Mouse (Mus musculus) hindbrain, embryonic 11.5 days (tissue): Measurements from ENCODE around the gene Card10. TPM values are rescaled to one million over a fixed set of nuclear protein-coding genes. Genes with fewer than 3 reads are reported as not detected.
"Not testable (repeated sequence)": the region's sequence is repeated elsewhere in the genome, so short reads cannot be mapped to it uniquely, and the experiment has no call there.

Experiments used
- ATAC-seq: fragments of 200-750 bp; cut with Nextera tagmentation; 2 replicates; pipeline ENCODE4 v1.8.0; 2017; ENCODE audit warnings: mild to moderate bottlenecking, moderate TSS enrichment, moderate library complexity; ENCODE audit not compliant: low FRiP score
- DNase-seq: peaks from one replicate; pipeline ENCODE4 v3.0.0-alpha.2; 2015; ENCODE audit warnings: low spot score
- H3K27ac ChIP-seq: fragments of 300-500 bp; sonication (generic); 2 replicates; pipeline ENCODE4 v1.5.1; 2014; ENCODE audit warnings: mild to moderate bottlenecking, low read depth, low read length
- H3K27me3 ChIP-seq: fragments of 300-500 bp; sonication (generic); 2 replicates; pipeline ENCODE4 v1.6.1; 2014; ENCODE audit warnings: mild to moderate bottlenecking, low read length, moderate library complexity, mixed read lengths; ENCODE audit not compliant: control insufficient read depth, insufficient read depth
- H3K36me3 ChIP-seq: fragments of 300-500 bp; sonication (generic); 2 replicates; pipeline ENCODE4 v1.6.1; 2014; ENCODE audit warnings: mild to moderate bottlenecking, low read length, moderate library complexity, mixed read lengths; ENCODE audit not compliant: control insufficient read depth, insufficient read depth
- H3K4me1 ChIP-seq: fragments of 300-500 bp; sonication (generic); replicated peaks from 2 replicates; pipeline ENCODE4 v1.6.1; 2014; ENCODE audit warnings: low read length, mixed read lengths; ENCODE audit not compliant: control insufficient read depth, insufficient read depth
- H3K4me2 ChIP-seq: fragments of 300-500 bp; sonication (generic); replicated peaks from 2 replicates; pipeline ENCODE4 v1.6.1; 2014; ENCODE audit warnings: mild to moderate bottlenecking, low read depth, low read length
- H3K4me3 ChIP-seq: fragments of 300-500 bp; sonication (generic); 2 replicates; pipeline ENCODE4 v1.5.1; 2014; ENCODE audit warnings: low read depth, low read length
- H3K9ac ChIP-seq: fragments of 300-500 bp; sonication (generic); 2 replicates; pipeline ENCODE4 v1.6.1; 2014; ENCODE audit warnings: low read depth, low read length
- H3K9me3 ChIP-seq: fragments of 300-500 bp; sonication (generic); 2 replicates; pipeline ENCODE4 v1.6.1; 2016; ENCODE audit warnings: low read length; ENCODE audit not compliant: control insufficient read depth
- WGBS: fragments of 180-500 bp; shearing (Covaris S2); extraction: QIAGEN DNeasy Blood & Tissue Kit; methylation state at CpG from one replicate; pipeline ENCODE4 v1.1.7; 2014; 5-methylcytosine and 5-hydroxymethylcytosine counted together
- polyA plus RNA-seq: library from polyadenylated mRNA; unstranded; fragments of >200 nt; fragmentation: Nextera tagmentation; extraction: Ambion mirVana; gene quantifications from 2 replicates; pipeline ENCODE4 v1.2.1, GENCODE M21; 2014

Gene Card10
- polyA plus RNA-seq, result 1.8 and 2.4 TPM in 2 replicates

GRCm38 (mm10) chr15:78802776-78803391 is at the start of gene Card10:
Gene Card10 (minus strand): TSS chr15:78803042.
- peaks cover 10% of the 10 kb centered on the region for H3K4me1 ChIP-seq
- ATAC-seq, result peak; percentile 53; the same call in 1 of the 2 replicates
- no peaks in the 10 kb centered on the region for H3K9me3 ChIP-seq
- H3K9ac ChIP-seq, result peak within 1 kb of the TSS; percentile 52
- under 1% methylated on average over 42 of the region's 70 CpGs for WGBS
- no peak for DNase-seq
- H3K27ac ChIP-seq, result no peak within 1 kb of the TSS
- H3K4me2 ChIP-seq, result peak within 1 kb of the TSS; percentile 69
- H3K36me3 ChIP-seq, result no peaks in the 10 kb centered on the region
- peaks cover 23% of the 10 kb centered on the region for H3K27me3 ChIP-seq
- peak within 1 kb of the TSS; percentile 44 for H3K4me3 ChIP-seq

GRCm38 (mm10) chr15:78851505-78852153 is 48.8 kb upstream of the Card10 start:
- H3K9ac ChIP-seq, result no peak overlapping the region
- no peaks in the 10 kb centered on the region for H3K4me1 ChIP-seq
- ATAC-seq, result peak; percentile 67
- no peak overlapping the region for H3K4me2 ChIP-seq
- no peaks in the 10 kb centered on the region for H3K27me3 ChIP-seq
- H3K36me3 ChIP-seq, result no peaks in the 10 kb centered on the region
- peak; percentile 94 for DNase-seq
- 17% methylated on average over 13 of the region's 13 CpGs for WGBS
- H3K4me3 ChIP-seq, result no peak overlapping the region
- no peak overlapping the region for H3K27ac ChIP-seq
- H3K9me3 ChIP-seq, result no peaks in the 10 kb centered on the region

- Histone ChIP-seq H3K27ac (no peak overlapping the region), H3K4me1 (no peaks in the 10 kb centered on the region), H3K4me2 (no peak overlapping the region), H3K9ac (no peak overlapping the region), H3K36me3 (no peaks in the 10 kb centered on the region), H3K27me3 (no peaks in the 10 kb centered on the region), H3K9me3 (no peaks in the 10 kb centered on the region), H3K4me3 (no peak overlapping the region)
- no peak for ATAC-seq
- 67% methylated on average over 6 of the region's 6 CpGs for WGBS
- no peak for DNase-seq
Observed at GRCm38 (mm10) chr15:78850944-78851343, 48.1 kb upstream of the Card10 start.

GRCm38 (mm10) chr15:78850059-78850824 is 47.4 kb upstream of the Card10 start:
- 65% methylated on average over 15 of the region's 15 CpGs for WGBS
- H3K4me1 ChIP-seq, result no peaks in the 10 kb centered on the region
- no peak overlapping the region for H3K9ac ChIP-seq
- H3K4me2 ChIP-seq, result no peak overlapping the region
- H3K9me3 ChIP-seq, result no peaks in the 10 kb centered on the region
- DNase-seq, result no peak
- no peak overlapping the region for H3K27ac ChIP-seq
- H3K4me3 ChIP-seq, result no peak overlapping the region
- ATAC-seq, result no peak
- no peaks in the 10 kb centered on the region for H3K27me3 ChIP-seq
- no peaks in the 10 kb centered on the region for H3K36me3 ChIP-seq

GRCm38 (mm10) chr15:78849485-78849884 is 46.6 kb upstream of the Card10 start:
- H3K4me3 ChIP-seq, result no peak overlapping the region
- 88% methylated on average over 12 of the region's 12 CpGs for WGBS
- no peak for DNase-seq
- H3K27me3 ChIP-seq, result no peaks in the 10 kb centered on the region
- no peaks in the 10 kb centered on the region for H3K36me3 ChIP-seq
- ATAC-seq, result no peak
- H3K9ac ChIP-seq, result no peak overlapping the region
- H3K4me1 ChIP-seq, result no peaks in the 10 kb centered on the region
- H3K4me2 ChIP-seq, result no peak overlapping the region
- no peak overlapping the region for H3K27ac ChIP-seq
- no peaks in the 10 kb centered on the region for H3K9me3 ChIP-seq

- peaks cover 7% of the 10 kb centered on the region for H3K27me3 ChIP-seq
- no peak overlapping the region for H3K9ac ChIP-seq
- DNase-seq, result peak; percentile 83
- WGBS, result 31% methylated on average over 5 of the region's 5 CpGs
- H3K4me3 ChIP-seq, result no peak overlapping the region
- no peaks in the 10 kb centered on the region for H3K36me3 ChIP-seq
- no peaks in the 10 kb centered on the region for H3K4me1 ChIP-seq
- no peak overlapping the region for H3K4me2 ChIP-seq
- no peaks in the 10 kb centered on the region for H3K9me3 ChIP-seq
- ATAC-seq, result no peak
- no peak overlapping the region for H3K27ac ChIP-seq
Observed at GRCm38 (mm10) chr15:78848467-78848866, 45.6 kb upstream of the Card10 start.

GRCm38 (mm10) chr15:78846805-78847204 is 44.0 kb upstream of the Card10 start:
- not testable (repeated sequence) for H3K4me2 ChIP-seq, H3K36me3 ChIP-seq, H3K4me3 ChIP-seq, H3K4me1 ChIP-seq, ATAC-seq, H3K9me3 ChIP-seq, H3K27ac ChIP-seq, DNase-seq, H3K9ac ChIP-seq
- H3K27me3 ChIP-seq, result peaks cover 18% of the 10 kb centered on the region
- WGBS, result 88% methylated on average over 7 of the region's 7 CpGs

GRCm38 (mm10) chr15:78846352-78846751 is 43.5 kb upstream of the Card10 start:
- 76% methylated on average over 8 of the region's 8 CpGs for WGBS
- Histone ChIP-seq H3K9me3 (no peaks in the 10 kb centered on the region), H3K4me1 (peaks cover 4% of the 10 kb centered on the region; the same call in 1 of the 2 replicates), H3K9ac (no peak overlapping the region), H3K4me2 (no peak overlapping the region), H3K27ac (no peak overlapping the region), H3K27me3 (peaks cover 18% of the 10 kb centered on the region), H3K4me3 (no peak overlapping the region), H3K36me3 (no peaks in the 10 kb centered on the region)
- no peak for ATAC-seq
- no peak for DNase-seq
